Mouse (Mus musculus): ENCODE measurements at regions not wholly inside any gene's neighbourhood (a gene's known extent, or its start where the extent isn't known, plus 50 kb on each side); places are given as distances from the start of the nearest gene placed in this dataset.
"Not testable (repeated sequence)": the region's sequence is repeated elsewhere in the genome, so short reads cannot be mapped to it uniquely, and the experiment has no call there.

GRCm38 (mm10) chr10:95773425-95773980 lies 69.2 kb downstream of the Gm33543 start:
- in situ Hi-C loops (cut with MboI; ENCODE audit: low pct_unique_long_range_greater_than_20kb in 1 of 2, low sequenced_read_pairs in 2 of 2, unreplicated experiment in 1 of 2) = loop anchor here in 1 of 2 experiments (10.0 kb wide), 1 partner anchor 109 kb away; no protein-coding TSS in a partner anchor

GRCm38 (mm10) chr10:95772811-95773424 lies 69.8 kb downstream of the Gm33543 start:
- in situ Hi-C loops (cut with MboI; ENCODE audit: low pct_unique_long_range_greater_than_20kb in 1 of 2, low sequenced_read_pairs in 2 of 2, unreplicated experiment in 1 of 2) = loop anchor here in 1 of 2 experiments (10.0 kb wide), 1 partner anchor 108 kb away; no protein-coding TSS in a partner anchor

GRCm38 (mm10) chr10:95768974-95769373 lies 73.8 kb downstream of the Gm33543 start:
- in situ Hi-C loops (cut with MboI; ENCODE audit: low pct_unique_long_range_greater_than_20kb in 1 of 2, low sequenced_read_pairs in 2 of 2, unreplicated experiment in 1 of 2) = no loop called here

GRCm38 (mm10) chr10:95767526-95768161 lies 75.1 kb downstream of the Gm33543 start:
- in situ Hi-C loops (cut with MboI; ENCODE audit: low pct_unique_long_range_greater_than_20kb in 1 of 2, low sequenced_read_pairs in 2 of 2, unreplicated experiment in 1 of 2) = no loop called here

GRCm38 (mm10) chr10:95764129-95764528 lies 78.6 kb downstream of the Gm33543 start:
- in situ Hi-C loops (cut with MboI; ENCODE audit: low pct_unique_long_range_greater_than_20kb in 1 of 2, low sequenced_read_pairs in 2 of 2, unreplicated experiment in 1 of 2) = no loop called here

- in situ Hi-C loops (cut with MboI; ENCODE audit: low pct_unique_long_range_greater_than_20kb in 1 of 2, low sequenced_read_pairs in 2 of 2, unreplicated experiment in 1 of 2) = no loop called here
Observed at GRCm38 (mm10) chr10:95762632-95763031, 80.1 kb downstream of the Gm33543 start.

GRCm38 (mm10) chr10:95761969-95762368 lies 80.8 kb downstream of the Gm33543 start:
- in situ Hi-C loops (cut with MboI; ENCODE audit: low pct_unique_long_range_greater_than_20kb in 1 of 2, low sequenced_read_pairs in 2 of 2, unreplicated experiment in 1 of 2) = no loop called here

GRCm38 (mm10) chr10:95760121-95760870 lies 82.4 kb downstream of the Gm33543 start:
- in situ Hi-C loops (cut with MboI; ENCODE audit: low pct_unique_long_range_greater_than_20kb in 1 of 2, low sequenced_read_pairs in 2 of 2, unreplicated experiment in 1 of 2) = no loop called here

- in situ Hi-C loops (cut with MboI; ENCODE audit: low pct_unique_long_range_greater_than_20kb in 1 of 2, low sequenced_read_pairs in 2 of 2, unreplicated experiment in 1 of 2) = no loop called here
Observed at GRCm38 (mm10) chr10:95758181-95758580, 84.5 kb downstream of the Gm33543 start.

GRCm38 (mm10) chr10:95755429-95755828 lies 82.2 kb upstream of the Anapc15-ps start:
- in situ Hi-C loops (cut with MboI; ENCODE audit: low pct_unique_long_range_greater_than_20kb in 1 of 2, low sequenced_read_pairs in 2 of 2, unreplicated experiment in 1 of 2) = no loop called here

- in situ Hi-C loops (cut with MboI; ENCODE audit: low pct_unique_long_range_greater_than_20kb in 1 of 2, low sequenced_read_pairs in 2 of 2, unreplicated experiment in 1 of 2) = no loop called here
Observed at GRCm38 (mm10) chr10:95753396-95753905, 80.2 kb upstream of the Anapc15-ps start.

- in situ Hi-C loops (cut with MboI; ENCODE audit: low pct_unique_long_range_greater_than_20kb in 1 of 2, low sequenced_read_pairs in 2 of 2, unreplicated experiment in 1 of 2) = no loop called here
Observed at GRCm38 (mm10) chr10:95748360-95748759, 75.1 kb upstream of the Anapc15-ps start.

GRCm38 (mm10) chr10:95747939-95748338 lies 74.7 kb upstream of the Anapc15-ps start:
- in situ Hi-C loops (cut with MboI; ENCODE audit: low pct_unique_long_range_greater_than_20kb in 1 of 2, low sequenced_read_pairs in 2 of 2, unreplicated experiment in 1 of 2) = no loop called here

- in situ Hi-C loops (cut with MboI; ENCODE audit: low pct_unique_long_range_greater_than_20kb in 1 of 2, low sequenced_read_pairs in 2 of 2, unreplicated experiment in 1 of 2) = no loop called here
Observed at GRCm38 (mm10) chr10:95745834-95746620, 72.8 kb upstream of the Anapc15-ps start.

GRCm38 (mm10) chr10:95745254-95745653 lies 72.0 kb upstream of the Anapc15-ps start:
- in situ Hi-C loops (cut with MboI; ENCODE audit: low pct_unique_long_range_greater_than_20kb in 1 of 2, low sequenced_read_pairs in 2 of 2, unreplicated experiment in 1 of 2) = no loop called here

- in situ Hi-C loops (cut with MboI; ENCODE audit: low pct_unique_long_range_greater_than_20kb in 1 of 2, low sequenced_read_pairs in 2 of 2, unreplicated experiment in 1 of 2) = no loop called here
Observed at GRCm38 (mm10) chr10:95743627-95744026, 70.4 kb upstream of the Anapc15-ps start.

GRCm38 (mm10) chr10:95739421-95739820 lies 66.2 kb upstream of the Anapc15-ps start:
- in situ Hi-C loops (cut with MboI; ENCODE audit: low pct_unique_long_range_greater_than_20kb in 1 of 2, low sequenced_read_pairs in 2 of 2, unreplicated experiment in 1 of 2) = no loop called here

GRCm38 (mm10) chr10:95736743-95737142 lies 63.5 kb upstream of the Anapc15-ps start:
- in situ Hi-C loops (cut with MboI; ENCODE audit: low pct_unique_long_range_greater_than_20kb in 1 of 2, low sequenced_read_pairs in 2 of 2, unreplicated experiment in 1 of 2) = not testable (repeated sequence)

Measured in mouse embryonic stem cell (cell line).